Mouse (Mus musculus) stomach, postnatal 0 days (tissue): ENCODE data around the gene Papss2.

Experiments used
- CTCF ChIP-seq: IDR thresholded peaks from 2 replicates; pipeline ENCODE4 v1.5.1; 2016; ENCODE audit warnings: antibody characterized with exemption, low read depth, mild to moderate bottlenecking, moderate library complexity
- EP300 ChIP-seq: optimal IDR thresholded peaks from 2 replicates; pipeline ENCODE3; 2016; ENCODE audit warnings: antibody characterized with exemption

DNA sequence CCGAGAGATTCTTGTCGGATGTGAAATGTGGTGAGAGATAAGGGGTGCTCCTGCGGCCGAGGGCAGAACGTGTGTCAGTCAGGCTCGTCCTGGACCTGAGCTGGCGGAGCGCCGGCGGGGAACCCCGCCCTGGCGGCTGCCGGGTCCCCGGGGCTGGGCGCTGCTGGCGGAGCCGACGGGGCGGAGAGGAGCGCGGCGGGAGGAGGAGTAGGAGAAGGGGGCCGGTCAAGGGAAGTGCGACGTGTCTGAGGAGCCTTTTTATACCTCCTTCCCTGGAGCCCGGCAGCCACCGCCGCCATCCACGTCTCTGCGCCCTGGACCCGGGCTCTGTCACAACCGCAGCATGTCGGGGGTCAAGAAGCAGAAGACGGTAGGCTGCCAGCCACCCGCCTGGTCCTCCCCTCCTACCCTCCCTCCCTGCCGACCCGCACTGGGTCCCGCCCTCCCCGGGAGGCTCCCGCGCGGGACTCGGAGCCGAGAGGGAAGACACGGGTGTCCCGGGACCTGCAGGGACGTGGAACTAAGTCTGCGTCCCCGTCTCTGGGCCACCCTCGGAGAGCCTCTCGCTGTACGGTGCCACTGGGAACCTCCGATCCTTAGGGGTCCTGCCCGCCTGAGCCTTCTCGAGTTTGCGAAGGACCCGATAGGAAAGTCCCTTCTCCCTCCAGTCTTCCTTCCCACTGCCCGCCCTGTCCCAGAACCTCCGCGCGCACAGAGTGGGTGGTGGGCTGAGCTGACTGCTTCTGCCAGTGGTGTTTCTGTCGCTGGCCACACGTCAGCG, at the start of gene Papss2:
- no peak for TF ChIP-seq CTCF
- no peak for TF ChIP-seq EP300
